Mouse (Mus musculus) liver, embryonic 11.5 days (tissue): ENCODE measurements at regions not wholly inside any gene's neighbourhood (a gene's known extent, or its start where the extent isn't known, plus 50 kb on each side); places are given as distances from the start of the nearest gene placed in this dataset.
"Not testable (repeated sequence)": the region's sequence is repeated elsewhere in the genome, so short reads cannot be mapped to it uniquely, and the experiment has no call there.

Experiments
- ATAC-seq: fragments of 200-750 bp; cut with Nextera tagmentation; replicated peaks from 2 replicates; pipeline ENCODE4 v1.8.0; 2017; ENCODE audit warnings: moderate number of reproducible peaks, mild to moderate bottlenecking, moderate TSS enrichment, moderate library complexity; ENCODE audit not compliant: low FRiP score
- DNase-seq: peaks from one replicate; pipeline ENCODE4 v3.0.0-alpha.2; 2017; ENCODE audit warnings: low spot score
- H3K27ac ChIP-seq: fragments of 300-500 bp; sonication (generic); 2 replicates; pipeline ENCODE4 v1.5.1; 2014; ENCODE audit warnings: mild to moderate bottlenecking, low read depth, low read length, control low read depth
- H3K27me3 ChIP-seq: fragments of 300-500 bp; sonication (generic); replicated peaks from 2 replicates; pipeline ENCODE4 v1.6.1; 2014; ENCODE audit warnings: low read length, mixed read lengths; ENCODE audit not compliant: control insufficient read depth, insufficient read depth
- H3K36me3 ChIP-seq: fragments of 300-500 bp; sonication (generic); 2 replicates; pipeline ENCODE4 v1.6.1; 2014; ENCODE audit warnings: mild to moderate bottlenecking, low read length, moderate library complexity, mixed read lengths; ENCODE audit not compliant: control insufficient read depth, insufficient read depth
- H3K4me1 ChIP-seq: fragments of 300-500 bp; sonication (generic); replicated peaks from 2 replicates; pipeline ENCODE4 v1.6.1; 2014; ENCODE audit warnings: low read length, mixed read lengths; ENCODE audit not compliant: control insufficient read depth, insufficient read depth
- H3K4me2 ChIP-seq: fragments of 300-500 bp; sonication (generic); 2 replicates; pipeline ENCODE4 v1.6.1; 2014; ENCODE audit warnings: mild to moderate bottlenecking, control low read depth, moderate library complexity
- H3K4me3 ChIP-seq: fragments of 300-500 bp; sonication (generic); 2 replicates; pipeline ENCODE4 v1.5.1; 2014; ENCODE audit warnings: low read depth, low read length, control low read depth
- H3K9ac ChIP-seq: fragments of 300-500 bp; sonication (generic); 2 replicates; pipeline ENCODE4 v1.6.1; 2014; ENCODE audit warnings: low read depth, low read length, control low read depth
- H3K9me3 ChIP-seq: fragments of 300-500 bp; sonication (generic); 2 replicates; pipeline ENCODE4 v1.6.1; 2016; ENCODE audit warnings: low read length, inconsistent platforms, mixed read lengths; ENCODE audit not compliant: control insufficient read depth
- WGBS: fragments of 180-500 bp; shearing (Covaris S2); extraction: QIAGEN DNeasy Blood & Tissue Kit; methylation state at CpG from one replicate; pipeline ENCODE4 v1.1.7; 2014; 5-methylcytosine and 5-hydroxymethylcytosine counted together

GRCm38 (mm10) chr17:16665253-16665652 lies 398.7 kb upstream of the Zfp960 start:
- Histone ChIP-seq H3K27ac (no peak overlapping the region), H3K27me3 (no peaks in the 10 kb centered on the region), H3K4me1 (no peaks in the 10 kb centered on the region), H3K9ac (no peak overlapping the region), H3K36me3 (no peaks in the 10 kb centered on the region), H3K4me2 (no peak overlapping the region), H3K4me3 (no peak overlapping the region), H3K9me3 (no peaks in the 10 kb centered on the region)
- DNase-seq (no peak), ATAC-seq (no peak)

DNA sequence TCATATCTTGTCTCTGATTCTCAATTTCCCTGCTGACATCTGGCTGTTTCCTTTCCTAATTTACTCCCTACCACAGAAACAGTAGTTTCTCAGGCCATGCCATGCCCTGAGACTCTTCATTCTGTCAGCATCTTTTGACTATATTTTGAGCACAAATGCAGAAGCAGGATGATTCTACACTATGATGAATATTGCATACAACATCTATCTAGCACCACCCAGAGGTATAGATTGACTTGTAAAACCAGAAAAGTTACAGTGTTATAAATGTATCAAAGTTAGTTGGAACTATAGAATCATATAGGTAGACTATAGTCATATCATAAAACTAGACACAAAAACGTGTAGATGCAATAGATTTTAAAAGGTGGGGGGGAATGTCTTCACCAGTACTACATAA lies 396.3 kb upstream of the Zfp960 start:
- WGBS = 43% methylated on average over 1 of the region's 1 CpGs
- no peaks in the 10 kb centered on the region for H3K36me3 ChIP-seq
- H3K9ac ChIP-seq = no peak overlapping the region
- no peak overlapping the region for H3K4me3 ChIP-seq
- DNase-seq (no peak), ATAC-seq (no peak)
- H3K9me3 ChIP-seq = no peaks in the 10 kb centered on the region
- no peaks in the 10 kb centered on the region for H3K4me1 ChIP-seq
- no peak overlapping the region for H3K27ac ChIP-seq
- H3K27me3 ChIP-seq = no peaks in the 10 kb centered on the region
- no peak overlapping the region for H3K4me2 ChIP-seq

- Histone ChIP-seq H3K4me1 (no peaks in the 10 kb centered on the region), H3K9ac (no peak overlapping the region), H3K4me3 (no peak overlapping the region), H3K9me3 (no peaks in the 10 kb centered on the region), H3K36me3 (no peaks in the 10 kb centered on the region), H3K27me3 (no peaks in the 10 kb centered on the region), H3K27ac (no peak overlapping the region), H3K4me2 (no peak overlapping the region)
- no peak for DNase-seq
- no peak for ATAC-seq
These were observed 359.7 kb upstream of the Zfp960 start for GRCm38 (mm10) chr17:16704199-16704598.

DNA sequence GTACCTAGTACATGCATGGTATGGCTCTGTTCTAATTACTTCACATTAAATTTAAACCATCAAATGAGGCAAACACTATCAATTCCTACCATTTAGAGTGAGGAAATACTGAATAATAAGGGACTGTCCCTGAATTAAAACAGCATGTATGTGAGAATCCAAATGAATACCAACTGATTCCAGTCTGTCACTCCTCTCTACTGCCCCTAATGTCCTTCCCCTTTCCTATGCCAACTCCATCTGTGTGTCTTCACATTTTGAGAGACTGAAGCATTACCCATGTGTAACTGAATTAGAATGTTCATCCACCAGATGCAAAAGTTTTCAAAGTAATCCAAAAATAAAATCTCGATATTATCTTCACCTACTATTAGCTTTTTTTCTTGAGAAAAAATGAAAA lies 358.0 kb upstream of the Zfp960 start:
- no peak overlapping the region for H3K9ac ChIP-seq
- no peak overlapping the region for H3K4me3 ChIP-seq
- no peaks in the 10 kb centered on the region for H3K27me3 ChIP-seq
- H3K4me1 ChIP-seq = no peaks in the 10 kb centered on the region
- H3K27ac ChIP-seq = no peak overlapping the region
- H3K9me3 ChIP-seq = no peaks in the 10 kb centered on the region
- ATAC-seq (no peak), DNase-seq (no peak)
- no peak overlapping the region for H3K4me2 ChIP-seq
- WGBS = 74% methylated on average over 1 of the region's 1 CpGs
- H3K36me3 ChIP-seq = no peaks in the 10 kb centered on the region

DNA sequence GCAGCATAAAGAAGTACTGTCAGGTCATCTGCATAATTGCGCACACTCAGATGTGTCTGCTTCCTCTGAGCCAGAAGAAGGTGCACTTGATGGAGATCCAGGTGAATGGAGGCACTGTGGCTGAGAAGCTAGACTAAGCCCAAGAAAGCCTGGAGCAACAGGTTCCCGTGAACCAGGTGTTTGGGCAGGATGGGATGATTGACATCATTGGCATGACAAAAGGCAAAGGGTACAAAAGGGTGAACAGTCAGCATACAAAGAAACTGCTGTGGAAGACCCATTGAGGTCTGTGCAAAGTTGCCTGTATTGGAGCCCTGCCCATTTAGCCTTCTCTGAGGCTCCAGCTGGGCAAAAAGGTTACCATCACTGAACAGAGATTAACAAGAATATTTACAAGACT lies 337.0 kb upstream of the Zfp960 start:
- Histone ChIP-seq H3K36me3 (no peaks in the 10 kb centered on the region), H3K27ac (no peak overlapping the region), H3K4me2 (no peak overlapping the region), H3K27me3 (no peaks in the 10 kb centered on the region), H3K4me3 (no peak overlapping the region), H3K9me3 (no peaks in the 10 kb centered on the region), H3K4me1 (no peaks in the 10 kb centered on the region), H3K9ac (no peak overlapping the region)
- no peak for DNase-seq
- no peak for ATAC-seq
- WGBS = 86% methylated on average over 2 of the region's 2 CpGs

DNA sequence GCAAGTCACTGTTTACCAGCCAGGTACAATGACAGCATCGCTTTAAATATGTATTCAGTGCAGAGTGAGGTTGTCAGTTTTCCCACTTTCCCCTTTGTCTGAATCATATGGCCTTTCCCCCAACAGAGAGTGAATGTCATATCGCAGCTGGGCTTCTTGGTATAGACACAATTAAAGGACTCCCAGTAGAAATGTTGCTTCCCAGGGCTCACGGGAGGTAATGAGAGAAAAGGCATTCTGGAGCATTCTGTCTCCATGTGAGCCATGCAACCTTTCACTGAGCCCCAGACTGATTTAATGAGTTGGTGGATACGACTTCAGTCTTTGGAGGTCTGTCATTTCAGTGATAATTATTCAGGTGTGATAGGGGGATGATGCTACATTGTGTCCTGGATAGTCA lies 310.8 kb upstream of the Zfp960 start:
- ATAC-seq = no peak
- H3K27me3 ChIP-seq = no peaks in the 10 kb centered on the region
- no peak overlapping the region for H3K27ac ChIP-seq
- DNase-seq = no peak
- no peaks in the 10 kb centered on the region for H3K36me3 ChIP-seq
- H3K4me2 ChIP-seq = no peak overlapping the region
- 71% methylated on average over 4 of the region's 4 CpGs for WGBS
- no peaks in the 10 kb centered on the region for H3K4me1 ChIP-seq
- H3K9ac ChIP-seq = no peak overlapping the region
- H3K4me3 ChIP-seq = no peak overlapping the region
- no peaks in the 10 kb centered on the region for H3K9me3 ChIP-seq

- not testable (repeated sequence) for H3K9me3 ChIP-seq, H3K4me1 ChIP-seq, H3K4me3 ChIP-seq, H3K4me2 ChIP-seq, H3K27me3 ChIP-seq, DNase-seq, H3K9ac ChIP-seq, H3K36me3 ChIP-seq, ATAC-seq, H3K27ac ChIP-seq
- WGBS = 73% methylated on average over 7 of the region's 7 CpGs
These were observed 293.3 kb upstream of the Zfp960 start for GRCm38 (mm10) chr17:16770587-16770986.

DNA sequence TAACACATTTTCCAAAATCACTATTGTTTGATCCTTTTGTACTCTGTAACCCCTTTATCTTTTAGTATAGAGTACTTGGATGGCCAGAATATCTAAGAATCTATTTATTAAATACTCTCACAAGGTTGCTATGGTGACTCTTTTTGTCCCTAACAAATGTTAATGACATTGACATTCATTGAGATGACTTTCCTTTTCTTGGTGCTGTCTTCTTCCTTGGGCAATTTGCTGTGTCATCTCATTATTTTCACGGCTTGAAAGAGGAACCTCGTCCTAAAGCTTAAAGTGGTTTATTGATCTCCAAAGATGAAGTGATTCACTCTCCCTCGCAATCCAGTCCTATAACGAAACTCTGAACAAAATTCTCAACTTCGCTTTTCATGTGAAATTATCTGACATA lies 265.6 kb upstream of the Zfp960 start:
- Histone ChIP-seq H3K4me1 (no peaks in the 10 kb centered on the region), H3K27ac (no peak overlapping the region), H3K4me2 (no peak overlapping the region), H3K36me3 (no peaks in the 10 kb centered on the region), H3K9ac (no peak overlapping the region), H3K27me3 (no peaks in the 10 kb centered on the region), H3K4me3 (no peak overlapping the region), H3K9me3 (no peaks in the 10 kb centered on the region)
- WGBS = 77% methylated on average over 5 of the region's 5 CpGs
- DNase-seq = no peak
- ATAC-seq = no peak

- H3K27me3 ChIP-seq = no peaks in the 10 kb centered on the region
- WGBS = 18% methylated on average over 3 of the region's 3 CpGs
- no peaks in the 10 kb centered on the region for H3K36me3 ChIP-seq
- no peak overlapping the region for H3K27ac ChIP-seq
- H3K9me3 ChIP-seq = no peaks in the 10 kb centered on the region
- H3K4me3 ChIP-seq = no peak overlapping the region
- ATAC-seq = peak; percentile 97
- H3K4me1 ChIP-seq = no peaks in the 10 kb centered on the region
- H3K9ac ChIP-seq = no peak overlapping the region
- no peak overlapping the region for H3K4me2 ChIP-seq
- no peak for DNase-seq
These were observed 258.9 kb upstream of the Zfp960 start for GRCm38 (mm10) chr17:16804986-16805385.
